Mouse (Mus musculus) thymus, adult 2 months (tissue): ENCODE measurements at regions not wholly inside any gene's neighbourhood (a gene's known extent, or its start where the extent isn't known, plus 50 kb on each side); places are given as distances from the start of the nearest gene placed in this dataset.

Source experiments
- CTCF ChIP-seq: fragments of 200-500 bp; IDR thresholded peaks from 2 replicates; pipeline ENCODE4 v1.5.1; 2012; ENCODE audit warnings: mild to moderate bottlenecking, control low read depth, low read length, moderate library complexity, borderline replicate concordance; ENCODE audit not compliant: control insufficient read depth, poor library complexity, insufficient read depth; ENCODE audit errors: extremely low read depth
- POLR2A ChIP-seq: fragments of 200-500 bp; IDR thresholded peaks from 2 replicates; pipeline ENCODE4 v1.6.1; 2012; ENCODE audit warnings: mild to moderate bottlenecking, low read length, control low read depth, moderate library complexity; ENCODE audit not compliant: control insufficient read depth, poor library complexity, insufficient read depth; ENCODE audit errors: extremely low read depth

DNA sequence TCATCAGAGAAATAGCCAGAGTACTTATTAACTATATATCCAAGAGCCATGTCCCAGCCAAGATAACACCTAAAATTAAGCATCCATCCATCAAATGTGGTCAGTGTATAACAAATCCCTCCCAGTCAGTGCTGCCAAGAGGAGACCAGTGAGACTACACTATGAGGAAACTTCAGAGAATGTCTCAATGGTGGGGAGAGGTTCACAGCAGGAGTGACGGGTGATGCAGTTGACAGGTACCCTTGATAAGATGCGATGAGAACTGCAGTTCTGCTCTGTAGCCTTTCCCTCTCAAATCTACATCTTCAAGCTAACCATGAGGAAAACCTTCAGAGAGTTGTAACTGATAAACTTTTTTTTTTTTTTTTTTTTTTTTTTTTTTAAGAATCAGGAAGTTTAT lies 470.3 kb downstream of the Fat4 start:
- no peak for TF ChIP-seq POLR2A
- TF ChIP-seq CTCF = no peak
